Mouse (Mus musculus): ENCODE measurements around the gene Ly6g6d. TPM values are rescaled to one million over a fixed set of nuclear protein-coding genes. Genes with fewer than 3 reads are reported as not detected.
A peak's percentile ranks its signal among the peaks of the same experiment; 100 is the strongest.

Gene Ly6g6d
- total RNA-seq, 1 experiment from 2014 or later: 1.1 TPM

DNA sequence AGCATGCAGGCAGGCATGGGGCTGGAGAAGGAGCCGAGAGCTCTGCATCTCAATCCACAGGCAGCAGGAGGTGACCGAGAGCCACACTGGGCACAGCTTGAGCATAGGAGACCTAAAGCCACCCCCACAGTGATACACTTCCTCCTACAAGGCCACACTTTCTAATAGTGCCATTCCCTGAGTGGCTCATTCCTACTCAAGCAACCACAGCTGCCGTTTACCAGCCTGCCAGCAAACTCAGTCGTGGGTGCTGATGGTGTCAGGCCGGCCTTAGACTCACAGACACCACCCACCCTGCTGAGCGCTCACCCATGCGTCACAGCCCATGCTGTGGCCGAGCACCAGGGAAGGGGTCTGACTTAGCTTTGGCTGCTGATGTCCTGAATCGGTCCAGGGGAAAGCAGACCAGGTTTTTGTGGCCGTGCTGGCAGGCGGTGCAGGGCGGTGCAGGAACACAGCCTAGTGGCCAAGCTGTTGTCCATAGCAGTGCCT lies 19.3 kb upstream of the Ly6g6d start:
- DNase-seq: peak; percentile 43

GRCm38 (mm10) chr17:35096597-35096996 lies 18.7 kb upstream of the Ly6g6d start:
- no peak for DNase-seq

- DNase-seq: no peak
Measured at GRCm38 (mm10) chr17:35094475-35095365, 16.9 kb upstream of the Ly6g6d start.

- no peak for DNase-seq
Measured at GRCm38 (mm10) chr17:35092403-35093198, 14.7 kb upstream of the Ly6g6d start.

GRCm38 (mm10) chr17:35090166-35090932 lies 12.5 kb upstream of the Ly6g6d start:
- peak; percentile 49 for DNase-seq

DNA sequence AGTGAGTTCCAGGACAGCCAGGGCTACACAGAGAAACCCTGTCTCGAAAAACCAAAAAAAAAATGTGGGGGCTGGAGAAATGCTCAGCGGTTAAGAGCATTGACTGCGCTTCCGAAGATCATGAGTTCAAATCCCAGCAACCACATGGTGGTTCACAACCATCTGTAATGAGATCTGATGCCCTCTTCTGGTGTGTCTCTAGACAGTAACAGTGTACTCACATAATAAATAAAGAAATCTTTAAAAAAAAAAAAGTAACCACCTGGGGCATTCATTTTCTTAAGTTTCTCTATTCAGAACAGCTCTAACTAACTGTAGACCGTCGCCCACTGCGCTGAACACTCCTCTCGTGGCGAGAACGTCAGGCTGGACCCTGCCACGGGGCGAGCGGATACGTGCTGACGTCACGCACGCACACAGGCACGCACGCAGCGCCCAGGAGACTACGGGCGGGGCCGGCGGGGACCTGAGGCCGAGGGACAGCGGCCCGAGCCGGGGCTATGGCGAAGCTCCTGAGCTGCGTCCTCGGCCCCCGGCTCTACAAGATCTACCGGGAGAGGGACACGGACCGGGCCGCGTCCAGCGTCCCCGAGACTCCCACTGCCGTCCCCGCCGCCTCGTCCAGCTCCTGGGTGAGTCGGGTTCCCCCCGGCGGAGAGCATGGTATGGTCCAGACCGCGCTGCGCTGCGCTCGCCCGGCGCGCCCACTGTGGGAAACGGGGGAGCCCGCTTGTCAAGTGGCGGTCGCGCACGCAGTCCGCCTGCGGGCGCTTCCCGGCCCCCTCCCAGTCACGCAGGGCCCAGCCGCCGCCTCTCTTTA lies 11.2 kb upstream of the Ly6g6d start, which contains the start of gene Abhd16a:
Abhd16a (plus strand) TSS at position 439 of the 820 bp plus-strand sequence.
- DNase-seq: peak; percentile 96

DNA sequence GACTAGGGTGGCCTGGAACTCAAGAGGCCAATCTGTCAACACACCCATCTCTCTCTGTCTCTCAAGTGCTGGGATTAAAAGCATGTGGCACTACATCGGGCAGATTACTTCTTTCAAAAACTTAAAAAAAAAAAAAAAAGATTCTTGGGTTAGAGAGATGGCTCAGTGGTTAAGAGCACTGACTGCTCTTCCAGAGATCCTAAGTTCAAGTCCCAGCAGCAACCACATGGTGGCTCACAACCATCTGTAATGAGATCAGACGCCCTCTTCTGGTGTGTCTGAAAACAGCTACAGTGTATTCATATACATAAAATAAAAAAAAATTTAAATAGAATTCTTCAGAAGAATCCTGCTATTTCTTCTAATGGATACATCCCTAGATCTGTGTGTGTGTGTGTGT lies 10.3 kb upstream of the Ly6g6d start:
- no peak for DNase-seq

DNA sequence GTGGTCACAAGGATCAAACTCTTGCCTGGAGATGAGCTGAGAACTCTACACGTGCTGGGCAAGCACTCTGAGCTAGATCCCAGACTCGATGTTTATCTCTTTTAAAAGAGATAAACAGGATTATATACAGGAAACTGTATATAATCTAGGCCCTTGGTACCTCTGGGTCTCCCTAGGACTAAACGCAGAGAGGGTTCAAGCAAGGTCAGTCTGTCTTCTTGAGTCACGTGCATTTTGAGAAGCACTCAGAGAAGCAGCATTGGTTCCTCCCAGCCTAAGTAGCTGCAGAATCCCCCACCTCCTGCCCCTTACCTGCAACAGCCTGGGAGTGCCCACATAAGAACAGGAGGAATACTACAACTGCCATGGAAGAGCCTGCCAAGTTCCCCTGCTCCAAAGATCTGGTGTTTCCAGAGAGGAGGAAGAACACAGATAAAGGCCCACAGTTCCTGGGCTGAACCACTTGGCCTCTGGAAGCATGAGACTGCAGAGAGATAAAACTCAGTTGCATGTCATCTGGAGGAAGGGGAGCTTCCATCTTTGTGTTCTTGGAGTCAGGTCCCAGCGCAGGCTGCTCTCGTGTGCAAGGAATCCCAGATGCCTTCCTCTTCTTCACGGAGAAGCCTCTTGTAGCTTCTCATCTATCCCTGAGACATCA lies 7.5 kb upstream of the Ly6g6d start, which contains the start of gene Ly6g6f:
Ly6g6f (minus strand) TSS at position 403 of the 658 bp plus-strand sequence.
- no peak for DNase-seq

- DNase-seq: no peak
Measured at GRCm38 (mm10) chr17:35083929-35084497, 6.1 kb upstream of the Ly6g6d start.

- DNase-seq: no peak
Measured at GRCm38 (mm10) chr17:35082841-35083576, 5.1 kb upstream of the Ly6g6d start.

DNA sequence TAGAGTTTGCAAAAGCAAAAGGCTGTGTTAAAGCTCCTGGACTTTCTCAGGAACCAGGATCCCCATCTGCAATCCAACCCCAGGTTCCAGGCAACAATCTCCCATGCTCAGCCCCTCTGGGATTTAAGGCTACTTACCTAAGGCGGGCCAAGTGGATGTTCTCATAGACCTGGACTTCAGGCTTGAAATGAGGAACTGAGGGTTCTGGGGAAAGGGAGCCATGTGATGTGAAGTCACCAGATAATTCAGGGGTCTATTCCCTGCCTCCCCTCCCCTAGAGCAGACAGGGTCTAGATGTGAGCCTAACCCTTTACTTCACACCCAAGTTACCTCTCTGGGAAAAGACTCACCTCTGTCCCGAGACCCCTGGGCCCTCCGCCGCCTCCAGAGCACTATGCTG lies 2.8 kb upstream of the Ly6g6d start:
- no peak for DNase-seq

- no peak for DNase-seq
Measured at GRCm38 (mm10) chr17:35080248-35080647, 2.4 kb upstream of the Ly6g6d start.

DNA sequence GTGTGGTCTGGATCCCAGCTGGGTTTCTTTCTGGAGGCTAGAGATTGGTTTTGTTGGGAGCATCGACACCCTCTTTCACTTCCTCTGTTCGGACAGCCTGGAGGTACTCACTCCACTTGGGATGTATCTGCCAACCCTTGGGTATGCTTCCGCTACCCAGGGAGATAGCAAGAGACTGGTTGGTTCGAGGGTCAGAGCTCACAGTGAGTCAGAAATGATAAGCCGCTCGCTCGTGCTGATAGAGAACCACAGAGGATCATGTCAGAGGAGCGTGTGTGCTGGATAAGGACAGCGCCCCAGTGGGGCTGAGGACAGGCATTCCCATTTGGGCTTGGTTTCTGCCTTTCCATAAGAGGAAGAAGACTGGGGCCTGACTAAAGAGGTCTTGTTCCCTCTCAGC lies 1.9 kb upstream of the Ly6g6d start:
- no peak for DNase-seq

GRCm38 (mm10) chr17:35077285-35077684 lies 580 bp downstream of the Ly6g6d start:
- no peak for DNase-seq

GRCm38 (mm10) chr17:35076507-35077176 lies 1.2 kb downstream of the Ly6g6d start, which contains the start of gene Ly6g6e:
Gene Ly6g6e (plus strand): TSS chr17:35076902.
- DNase-seq: no peak

DNA sequence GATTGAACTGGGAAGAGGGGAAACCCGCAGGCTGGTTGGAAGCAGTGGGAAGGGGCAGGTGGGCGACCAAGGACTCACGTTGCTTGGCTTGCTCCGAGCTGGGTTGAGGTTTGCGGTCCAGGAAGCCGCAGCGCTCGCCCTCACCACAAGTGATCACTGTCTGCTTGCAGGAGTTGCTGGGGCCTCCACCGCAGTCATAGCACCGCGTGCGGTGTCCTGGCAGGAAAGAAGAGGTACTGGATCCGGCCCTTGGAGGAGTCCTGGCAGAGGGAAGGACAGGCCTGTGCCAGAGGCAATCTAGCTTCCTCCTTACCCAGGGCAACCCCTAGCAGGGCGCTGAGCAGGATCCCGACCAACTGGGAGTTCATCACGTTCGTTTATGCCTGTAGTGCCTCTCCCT lies 3.8 kb downstream of the Ly6g6d start:
- no peak for DNase-seq

DNA sequence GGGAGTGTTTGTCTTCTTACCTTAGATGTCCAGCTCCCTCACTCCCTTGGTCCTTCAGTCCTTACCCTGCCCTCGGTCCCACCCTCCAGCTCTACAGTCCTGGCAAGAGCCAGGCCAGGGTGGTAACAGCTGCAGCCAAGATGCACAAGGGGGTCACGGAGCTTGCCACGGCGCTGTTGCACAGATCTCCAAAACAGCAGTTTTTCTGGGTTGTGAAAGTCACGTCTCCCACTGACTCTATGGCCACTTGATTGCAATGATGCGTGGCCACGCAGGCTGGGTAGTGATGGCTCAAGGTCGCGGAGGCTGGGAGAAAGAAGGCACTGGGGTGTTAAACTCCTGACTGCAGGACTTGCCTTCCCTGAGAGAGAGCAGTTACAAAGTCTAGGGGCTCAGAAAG lies 6.4 kb downstream of the Ly6g6d start:
- DNase-seq: no peak

DNA sequence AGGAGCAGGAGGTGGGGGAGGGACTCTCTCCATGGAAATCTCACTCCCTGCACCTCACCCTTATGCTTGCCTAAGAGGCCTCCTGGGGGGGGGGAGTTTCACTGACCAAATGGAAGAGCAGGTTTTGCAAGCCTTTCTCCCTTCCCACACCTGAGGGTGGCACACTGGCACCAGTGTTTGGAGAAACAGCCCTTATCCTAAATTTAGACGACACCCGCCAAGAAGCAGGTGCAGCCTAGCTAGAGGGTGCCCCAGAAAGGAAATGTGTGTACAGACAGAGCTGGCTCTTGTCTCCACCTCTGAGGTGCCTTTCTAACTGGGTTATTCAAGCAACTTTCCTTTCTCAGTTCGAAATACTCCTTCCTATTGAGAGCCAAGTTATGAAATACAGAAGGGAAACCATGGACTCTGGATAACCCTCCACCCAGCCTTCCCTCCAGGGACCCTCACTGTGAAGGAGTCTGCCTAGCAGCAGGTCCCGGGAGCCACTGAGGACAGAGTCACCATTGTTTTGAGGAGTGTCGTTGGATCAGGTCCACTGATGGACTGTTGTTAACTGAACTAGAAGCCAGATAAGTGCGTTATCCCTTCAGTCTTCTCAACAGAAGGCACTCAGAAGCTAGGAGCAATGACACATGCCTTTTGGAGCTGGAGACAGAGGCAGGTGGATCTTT lies 7.2 kb downstream of the Ly6g6d start:
- no peak for DNase-seq
